Comparison of ENCODE assay signal across 17 mouse cellular contexts in the genomic region with DNA sequence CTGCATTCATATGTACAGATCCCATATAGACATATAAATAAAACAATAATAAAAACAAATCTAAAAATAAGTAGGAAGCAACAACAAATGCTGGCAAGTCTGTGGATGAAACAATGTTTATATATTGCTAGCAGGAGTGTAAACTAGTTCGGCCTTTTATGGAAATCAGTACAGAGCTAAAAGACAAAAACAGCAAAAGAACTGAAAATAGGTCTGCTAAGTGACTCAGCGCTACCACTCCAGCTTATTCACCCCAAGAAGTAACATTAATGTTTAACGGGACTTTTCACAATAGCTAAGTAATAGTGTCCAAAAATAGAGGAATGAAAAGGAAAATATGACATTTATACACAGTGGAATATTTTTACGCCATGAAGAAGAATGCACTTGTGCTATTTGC.
"Had no signal": no experiment of that assay in that cellular context is flagged by ENCODE, and none has a peak within 500 bp of the region (broad histone marks: within the 10 kb centered on the region; RNA-seq: fewer than 3 reads in every experiment).

No protein-coding gene starts in this region.

- ATAC-seq: hindbrain, embryonic 16.5 days; inflammation-experienced regulatory T-cells, adult 6 months; intestine, embryonic 15.5 days; intestine, postnatal 0 days had no signal

- DNase-seq: gastrocnemius, adult 2 months; gastrocnemius, postnatal 10 days; gastrocnemius, postnatal 25 days; heart, adult 18-20 months; heart, postnatal 10 days; heart, postnatal 4 days; kidney, adult 18-20 months; kidney, adult 8-10 months; kidney, postnatal 10 days; kidney, postnatal 25 days; kidney, postnatal 4 days; liver; liver, embryonic 13.5 days had no signal
